Mouse (Mus musculus): ENCODE measurements at regions not wholly inside any gene's neighbourhood (a gene's known extent, or its start where the extent isn't known, plus 50 kb on each side); places are given as distances from the start of the nearest gene placed in this dataset.

GRCm38 (mm10) chr14:29784506-29784905, 62.8 kb upstream of the Cacna2d3 start:
- peak; percentile 17 for DNase-seq (ENCODE audit: low read depth, low spot score)

- DNase-seq (ENCODE audit: low read depth, low spot score) = peak; percentile 12
Observed at GRCm38 (mm10) chr14:29786431-29786830, 64.8 kb upstream of the Cacna2d3 start.

GRCm38 (mm10) chr14:29787796-29788195, 66.1 kb upstream of the Cacna2d3 start:
- no peak for DNase-seq (ENCODE audit: low read depth, low spot score)

GRCm38 (mm10) chr14:29788351-29788750, 66.7 kb upstream of the Cacna2d3 start:
- no peak for DNase-seq (ENCODE audit: low read depth, low spot score)

GRCm38 (mm10) chr14:29795325-29795724, 73.7 kb upstream of the Cacna2d3 start:
- no peak for DNase-seq (ENCODE audit: low read depth, low spot score)

- no peak for DNase-seq (ENCODE audit: low read depth, low spot score)
Observed at GRCm38 (mm10) chr14:29796396-29796795, 74.7 kb upstream of the Cacna2d3 start.

- DNase-seq (ENCODE audit: low read depth, low spot score) = no peak
Observed at GRCm38 (mm10) chr14:29799852-29800251, 78.2 kb upstream of the Cacna2d3 start.

- no peak for DNase-seq (ENCODE audit: low read depth, low spot score)
Observed at GRCm38 (mm10) chr14:29805234-29805633, 83.6 kb upstream of the Cacna2d3 start.

- no peak for DNase-seq (ENCODE audit: low read depth, low spot score)
Observed at GRCm38 (mm10) chr14:29807881-29808280, 86.2 kb upstream of the Cacna2d3 start.

- DNase-seq (ENCODE audit: low read depth, low spot score) = peak; percentile 56
Observed at GRCm38 (mm10) chr14:29814626-29815025, 93.0 kb upstream of the Cacna2d3 start.

- DNase-seq (ENCODE audit: low read depth, low spot score) = peak; percentile 61
Observed at GRCm38 (mm10) chr14:29817548-29817947, 95.9 kb upstream of the Cacna2d3 start.

- DNase-seq (ENCODE audit: low read depth, low spot score) = peak; percentile 78
Observed at GRCm38 (mm10) chr14:29818251-29818650, 96.6 kb upstream of the Cacna2d3 start.

- DNase-seq (ENCODE audit: low read depth, low spot score) = peak; percentile 68
Observed at GRCm38 (mm10) chr14:29818751-29819150, 97.1 kb upstream of the Cacna2d3 start.

- peak; percentile 53 for DNase-seq (ENCODE audit: low read depth, low spot score)
Observed at GRCm38 (mm10) chr14:29837063-29837462, 115.4 kb upstream of the Cacna2d3 start.

- DNase-seq (ENCODE audit: low read depth, low spot score) = no peak
Observed at GRCm38 (mm10) chr14:29839576-29839975, 117.9 kb upstream of the Cacna2d3 start.

- DNase-seq (ENCODE audit: low read depth, low spot score) = peak; percentile 48
Observed at GRCm38 (mm10) chr14:29841361-29842117, 119.9 kb upstream of the Cacna2d3 start.

- DNase-seq (ENCODE audit: low read depth, low spot score) = peak; percentile 73
Observed at GRCm38 (mm10) chr14:29847661-29848060, 120.4 kb upstream of the Selenok start.

GRCm38 (mm10) chr14:29851286-29851685, 116.8 kb upstream of the Selenok start:
- no peak for DNase-seq (ENCODE audit: low read depth, low spot score)

GRCm38 (mm10) chr14:29851956-29852725, 116.0 kb upstream of the Selenok start:
- no peak for DNase-seq (ENCODE audit: low read depth, low spot score)

GRCm38 (mm10) chr14:29862032-29862431, 106.1 kb upstream of the Selenok start:
- DNase-seq (ENCODE audit: low read depth, low spot score) = no peak

GRCm38 (mm10) chr14:29866455-29867275, 101.4 kb upstream of the Selenok start:
- DNase-seq (ENCODE audit: low read depth, low spot score) = peak; percentile 78

- DNase-seq (ENCODE audit: low read depth, low spot score) = no peak
Observed at GRCm38 (mm10) chr14:29867311-29867710, 100.8 kb upstream of the Selenok start.

Data from brain, adult 2 months (tissue).